Mouse (Mus musculus) stomach, adult 2 months (tissue): Measurements from ENCODE around the gene Rrm2. TPM values are rescaled to one million over a fixed set of nuclear protein-coding genes. Genes with fewer than 3 reads are reported as not detected.

Experiments used
- polyA plus RNA-seq: library from polyadenylated mRNA; depleted of rRNA; stranded (reverse); fragments of >200 nt; gene quantifications from 2 replicates; pipeline ENCODE4 v1.2.3, GENCODE M21; 2012; rRNA removed

Rrm2 gene
- 4.7 and 6.3 TPM in 2 replicates for polyA plus RNA-seq

DNA sequence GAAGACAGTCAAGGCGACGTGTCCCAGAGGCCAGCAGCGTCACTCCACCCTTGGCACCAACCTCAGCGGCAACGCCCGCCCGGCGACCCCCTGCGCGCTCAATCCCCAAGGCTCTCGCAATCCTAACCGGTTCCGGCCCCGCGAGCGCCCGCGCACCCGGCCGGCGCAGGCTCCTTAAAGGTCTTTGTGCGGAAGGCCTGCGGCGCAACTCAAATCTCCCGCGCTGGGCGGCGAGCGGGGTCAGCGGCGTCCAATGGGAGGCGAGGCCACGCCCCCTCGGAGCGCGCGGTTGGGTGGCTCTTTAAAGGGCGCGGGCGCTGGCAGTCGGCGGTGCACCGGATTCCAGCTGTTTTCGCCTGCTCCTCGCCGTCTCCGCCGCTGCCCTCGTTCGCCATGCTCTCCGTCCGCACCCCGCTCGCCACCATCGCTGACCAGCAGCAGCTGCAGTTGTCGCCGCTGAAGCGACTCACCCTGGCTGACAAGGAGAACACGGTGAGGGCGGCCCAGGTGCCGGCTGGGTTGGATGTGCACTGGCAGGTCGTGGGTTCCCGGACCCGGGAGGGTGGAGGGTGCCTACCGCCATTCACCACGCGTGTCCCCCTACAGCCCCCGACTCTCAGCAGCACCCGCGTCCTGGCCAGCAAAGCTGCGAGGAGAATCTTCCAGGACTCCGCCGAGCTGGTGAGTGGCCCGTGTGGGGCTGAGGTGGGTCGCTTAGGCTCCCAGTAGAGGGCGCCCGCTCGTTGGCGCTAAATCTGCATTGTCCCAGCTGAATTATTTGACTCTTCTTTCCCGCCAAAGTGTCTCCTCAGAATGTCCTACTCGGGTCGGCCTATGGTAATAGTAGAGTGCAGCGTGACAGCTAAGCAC, at the start of gene Rrm2:
Gene Rrm2, plus strand, starts transcription at position 288 of the 870 bp plus-strand sequence.

DNA sequence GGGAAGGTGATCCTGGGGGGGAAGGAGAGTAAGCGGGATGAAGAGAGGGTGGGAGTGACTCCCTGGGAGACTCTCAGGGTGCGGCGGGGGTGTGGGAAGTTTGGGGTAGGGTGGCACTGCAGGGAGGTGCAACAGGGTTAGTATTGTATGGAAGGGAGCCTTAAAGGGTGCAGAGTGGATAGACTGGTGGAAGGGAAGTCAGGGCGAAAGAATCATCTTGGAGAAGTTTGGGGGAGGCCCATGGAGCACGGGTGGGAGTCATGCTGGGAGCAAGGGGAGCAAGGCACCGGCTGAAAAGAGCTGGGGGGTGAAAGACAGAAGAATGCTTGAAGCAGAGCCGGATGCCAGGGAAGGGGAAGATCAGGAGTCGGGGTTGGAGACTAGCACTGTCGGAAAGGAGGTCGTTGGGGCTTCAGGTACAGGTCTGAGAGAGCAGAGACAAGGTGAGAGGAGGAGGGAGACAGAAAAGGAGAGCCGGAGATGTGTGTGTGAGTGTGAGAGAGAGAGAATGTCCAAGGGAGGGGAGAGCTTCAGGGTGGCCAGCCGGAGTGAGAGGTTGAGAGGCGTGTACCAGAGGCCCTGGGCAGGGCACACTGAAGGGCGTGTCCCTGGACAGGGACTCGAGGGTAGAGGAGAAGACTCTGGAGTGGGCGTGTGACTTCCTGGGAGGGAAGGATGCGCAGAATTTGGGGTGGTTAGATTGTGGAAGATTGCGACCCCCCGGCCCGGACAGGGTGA, 26.6 kb upstream of the Rrm2 start, which contains the start of gene Cys1:
Gene Cys1, minus strand, starts transcription at position 528 of the 738 bp plus-strand sequence.

Other genes starting within 250 kb of the Rrm2 start
- 1.0 and 1.5 TPM in 2 replicates for gene Taf1b, start 209.9 kb upstream of the Rrm2 start, polyA plus RNA-seq
- gene Grhl1, start 136.0 kb upstream of the Rrm2 start, polyA plus RNA-seq: 4.9 and 5.4 TPM in 2 replicates
- 3.8 and 4.8 TPM in 2 replicates for gene Klf11, start 57.0 kb upstream of the Rrm2 start, polyA plus RNA-seq
- 4.8 TPM in 2 replicates for gene Cys1, start 26.4 kb upstream of the Rrm2 start, polyA plus RNA-seq
- 11.3 and 14.2 TPM in 2 replicates for gene Mboat2, start 122.6 kb downstream of the Rrm2 start, polyA plus RNA-seq